Mouse (Mus musculus) urinary bladder, adult 2 months (tissue): ENCODE measurements around the gene Nucb2. TPM values are rescaled to one million over a fixed set of nuclear protein-coding genes. Genes with fewer than 3 reads are reported as not detected.

ENCODE experiments used
- DNase-seq: peaks from one replicate; pipeline ENCODE4 v3.0.0; 2022; ENCODE audit warnings: low spot score
- polyA plus RNA-seq: library from polyadenylated mRNA; depleted of rRNA; stranded (reverse); fragments of >200 nt; gene quantifications from 2 replicates; pipeline ENCODE4 v1.2.3, GENCODE M21; 2012; rRNA removed

Nucb2 gene
- polyA plus RNA-seq = 26.8 and 32.3 TPM in 2 replicates

DNA sequence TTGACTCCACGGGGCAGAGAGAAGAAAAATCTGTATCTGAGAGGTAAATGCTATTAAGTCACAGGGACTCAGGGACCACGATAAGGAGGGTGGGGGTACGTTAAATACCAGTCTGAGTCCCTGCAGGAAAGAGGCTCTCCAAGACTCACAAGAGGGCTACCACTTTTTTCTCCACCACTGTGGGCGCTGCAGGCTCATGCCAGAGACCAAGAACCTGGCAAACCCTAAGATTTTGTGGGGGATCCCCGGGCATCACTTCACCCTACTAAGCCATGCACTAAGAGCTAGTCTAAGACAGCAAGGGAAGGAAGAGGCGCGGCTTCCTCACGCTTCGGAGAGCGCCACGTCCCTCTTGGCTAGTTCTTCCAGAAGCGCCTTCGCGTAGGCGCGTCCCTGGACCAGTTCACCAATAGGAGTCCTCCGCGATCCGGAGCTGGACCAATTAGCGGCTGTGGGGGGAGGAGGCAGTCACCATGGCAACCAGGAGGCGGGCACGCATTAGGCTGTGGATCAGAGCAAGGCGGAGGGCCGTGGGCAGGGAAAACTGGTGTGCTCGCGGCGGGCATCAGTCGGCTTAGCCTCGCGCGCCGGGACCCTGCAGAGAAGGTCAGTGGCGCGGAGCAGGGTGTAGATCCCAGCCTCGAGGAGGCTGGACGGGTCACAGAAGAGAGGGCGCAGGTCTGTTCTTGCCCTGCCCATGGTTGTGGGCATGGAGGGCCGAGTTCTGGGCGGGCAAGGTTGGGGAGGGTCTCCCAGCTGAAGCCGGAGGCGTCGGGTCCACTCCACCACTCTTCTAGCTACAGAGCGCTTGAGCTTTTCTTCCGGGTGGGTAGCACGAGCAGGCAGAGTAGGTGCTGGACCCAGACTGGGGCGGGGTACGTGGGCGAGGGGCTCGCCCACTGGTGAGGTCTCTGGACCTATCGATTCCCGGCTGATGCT lies at the start of gene Nucb2:
Nucb2 (plus strand) TSS at position 491 of the 939 bp plus-strand sequence.
- DNase-seq = peak; percentile 87

DNA sequence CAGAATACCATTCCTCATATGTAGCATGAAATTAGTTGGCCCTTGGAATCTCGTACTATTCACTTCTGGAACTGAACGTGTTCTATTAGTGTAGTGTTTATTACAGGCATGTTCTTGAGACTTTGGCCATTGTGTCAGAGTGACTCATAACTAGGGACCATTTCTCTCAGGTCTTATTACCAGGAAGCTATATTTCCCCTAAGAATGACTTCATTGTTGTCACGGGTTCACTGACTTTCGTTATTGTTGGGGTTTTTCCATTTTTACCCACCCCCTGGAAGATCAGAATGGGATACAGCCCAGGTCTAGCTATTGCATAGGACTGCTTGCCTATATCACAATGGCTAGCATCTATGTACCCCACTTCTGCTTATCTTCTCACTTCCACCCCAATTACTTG lies 47.2 kb upstream of the Nucb2 start:
- DNase-seq = no peak

DNA sequence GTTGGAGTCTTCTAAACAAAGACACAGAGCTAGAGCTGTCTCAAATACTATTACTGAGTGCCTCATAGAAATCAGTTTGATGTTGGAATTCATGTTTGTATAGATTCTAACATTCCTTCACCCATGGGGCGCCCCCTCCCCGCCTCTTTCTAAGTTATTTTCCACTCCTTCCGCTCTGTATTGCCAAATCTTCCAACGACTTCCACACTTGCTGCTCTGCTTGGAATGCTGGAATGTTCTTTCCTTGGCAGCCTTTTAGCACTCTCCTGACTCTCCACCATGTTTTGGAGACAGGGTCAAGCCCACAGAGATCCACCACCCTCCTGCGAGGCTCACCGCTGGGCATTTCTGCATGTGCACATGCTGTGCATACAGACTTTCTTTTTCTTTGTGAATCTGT lies 46.8 kb upstream of the Nucb2 start:
- DNase-seq = no peak

DNA sequence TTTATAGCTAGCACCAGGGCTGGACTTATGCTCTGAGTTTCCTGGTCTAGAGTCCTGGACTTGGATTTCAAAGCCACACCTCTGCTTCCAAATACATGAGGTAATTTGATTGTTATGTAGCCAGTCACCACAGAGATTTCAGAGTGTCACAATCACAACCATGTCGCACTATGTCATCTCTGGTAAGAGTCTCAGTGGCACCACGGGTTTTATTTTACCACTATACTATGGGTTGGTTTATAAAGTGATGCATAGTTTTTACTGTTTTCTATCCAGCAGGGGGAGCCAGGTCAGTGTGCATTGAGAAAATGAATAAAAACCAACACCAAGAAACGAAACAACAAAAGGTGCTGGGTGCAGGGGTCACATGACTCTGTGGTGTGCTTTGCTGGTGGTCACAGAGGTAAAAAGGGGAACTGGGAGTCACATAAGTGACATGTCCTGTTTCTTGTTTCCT lies 45.2 kb upstream of the Nucb2 start:
- DNase-seq = no peak

DNA sequence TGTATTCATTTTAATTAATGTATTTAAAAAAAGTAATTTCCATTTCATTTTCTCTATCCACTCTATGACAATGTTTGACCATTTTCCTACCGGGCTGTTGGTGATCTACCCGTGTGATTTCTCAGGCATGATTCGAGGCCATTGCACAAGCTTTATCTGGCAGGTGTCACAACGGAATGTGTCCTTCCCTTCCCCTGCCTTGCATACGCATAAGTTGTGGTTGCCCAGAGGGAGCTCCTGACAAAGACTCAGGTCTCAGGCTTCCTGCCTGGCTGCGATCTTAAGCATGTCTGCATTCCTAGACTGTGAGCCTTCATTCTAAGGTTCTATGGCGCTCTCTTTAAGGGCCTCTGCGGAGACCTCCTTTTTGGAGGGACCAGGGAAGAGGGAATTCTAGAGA lies 42.1 kb upstream of the Nucb2 start:
- DNase-seq = no peak

DNA sequence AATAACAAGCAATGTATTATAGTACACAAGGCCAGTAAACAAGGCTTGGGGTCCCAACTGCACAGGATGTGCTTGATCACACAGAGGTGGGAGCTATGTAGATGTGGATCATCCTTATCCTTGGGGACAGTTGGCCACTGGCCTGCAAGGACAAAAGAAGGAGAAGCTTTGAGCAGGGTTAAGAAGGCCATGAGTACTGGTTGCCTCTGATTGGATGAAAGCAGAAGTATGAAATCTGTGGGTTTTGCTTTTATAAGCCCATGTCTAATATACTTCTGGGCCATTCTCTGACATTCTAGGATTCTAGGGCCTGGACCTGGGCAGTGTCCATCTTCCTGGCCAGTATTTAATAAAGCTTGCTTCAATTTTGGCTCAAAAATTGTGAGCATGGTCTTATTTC lies 28.3 kb upstream of the Nucb2 start:
- no peak for DNase-seq

DNA sequence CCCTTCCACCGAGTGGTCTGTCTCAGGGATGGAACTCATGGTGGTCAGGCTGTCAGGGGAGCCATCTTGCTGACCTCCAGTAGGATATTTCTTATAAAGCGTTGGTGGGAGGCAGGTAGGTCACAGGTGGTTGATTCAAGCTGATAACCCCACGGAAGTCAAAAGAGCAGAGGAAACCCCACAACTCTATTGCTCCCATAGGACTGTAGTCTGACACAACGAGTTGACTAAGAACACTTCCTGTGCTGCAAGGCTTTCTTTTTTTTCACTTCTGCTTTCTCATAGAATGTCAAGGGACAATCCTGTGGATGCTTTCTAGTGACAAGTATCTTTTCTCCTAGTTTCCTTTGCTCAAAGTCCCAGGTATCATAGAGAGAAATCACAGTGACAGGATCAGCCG lies 27.9 kb upstream of the Nucb2 start:
- no peak for DNase-seq

DNA sequence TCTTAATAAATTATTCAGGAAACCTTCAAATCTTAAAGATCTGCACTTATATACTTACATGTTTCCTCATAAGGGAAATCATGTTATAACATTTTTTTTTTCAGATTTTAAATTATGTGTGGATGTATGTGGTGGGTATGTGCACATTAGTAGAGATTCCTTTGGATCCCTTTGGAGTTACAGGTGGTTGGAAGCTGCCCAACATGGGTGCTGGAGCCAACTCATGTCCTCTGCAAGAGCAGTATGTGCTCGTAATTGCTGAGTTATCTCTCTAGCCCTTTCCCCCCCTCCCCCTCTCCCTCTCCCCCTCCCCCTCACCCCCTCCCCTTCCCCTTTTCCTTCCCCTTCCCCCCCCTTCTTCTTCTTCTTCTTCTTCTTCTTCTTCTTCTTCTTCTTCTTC lies 21.1 kb upstream of the Nucb2 start:
- no peak for DNase-seq

DNA sequence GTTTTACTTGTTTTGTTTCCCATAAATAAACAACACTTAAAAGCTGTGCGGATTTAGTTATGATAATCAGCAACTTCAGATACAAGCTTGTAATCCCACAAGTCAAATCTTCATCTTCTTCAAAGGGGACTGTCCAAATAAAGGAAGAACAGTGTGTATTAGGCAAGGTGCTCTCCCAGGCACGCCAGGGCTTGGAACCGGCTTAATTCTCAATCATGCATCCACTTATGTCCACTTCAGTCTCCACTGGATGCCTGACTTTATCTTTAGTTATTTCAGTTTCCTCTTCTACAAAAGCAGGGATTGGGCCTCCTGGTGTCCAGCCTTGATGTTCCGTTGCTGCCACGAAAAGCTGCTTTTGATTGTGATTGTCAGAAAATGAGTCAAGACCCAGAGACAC lies 20.4 kb upstream of the Nucb2 start:
- DNase-seq = no peak

DNA sequence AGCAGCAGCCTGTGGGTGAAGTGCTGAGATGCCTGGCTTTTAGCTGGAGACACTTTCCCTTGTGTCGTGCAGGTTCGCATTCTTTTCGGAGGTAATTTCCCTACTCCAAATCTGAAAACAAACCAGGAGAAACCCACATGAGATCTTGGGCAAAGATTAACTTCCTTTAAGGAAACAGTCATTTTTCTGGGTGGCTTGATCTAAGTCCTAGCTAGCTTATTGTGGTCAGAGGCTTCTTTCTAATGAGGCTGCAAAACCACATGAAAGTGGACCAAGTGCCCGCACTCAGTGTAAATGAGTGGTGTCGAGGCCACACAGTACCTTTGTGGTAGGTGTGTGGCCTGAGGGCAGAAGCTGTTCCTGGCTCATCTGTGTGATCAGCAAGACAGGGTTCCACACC lies 20.0 kb upstream of the Nucb2 start:
- no peak for DNase-seq

DNA sequence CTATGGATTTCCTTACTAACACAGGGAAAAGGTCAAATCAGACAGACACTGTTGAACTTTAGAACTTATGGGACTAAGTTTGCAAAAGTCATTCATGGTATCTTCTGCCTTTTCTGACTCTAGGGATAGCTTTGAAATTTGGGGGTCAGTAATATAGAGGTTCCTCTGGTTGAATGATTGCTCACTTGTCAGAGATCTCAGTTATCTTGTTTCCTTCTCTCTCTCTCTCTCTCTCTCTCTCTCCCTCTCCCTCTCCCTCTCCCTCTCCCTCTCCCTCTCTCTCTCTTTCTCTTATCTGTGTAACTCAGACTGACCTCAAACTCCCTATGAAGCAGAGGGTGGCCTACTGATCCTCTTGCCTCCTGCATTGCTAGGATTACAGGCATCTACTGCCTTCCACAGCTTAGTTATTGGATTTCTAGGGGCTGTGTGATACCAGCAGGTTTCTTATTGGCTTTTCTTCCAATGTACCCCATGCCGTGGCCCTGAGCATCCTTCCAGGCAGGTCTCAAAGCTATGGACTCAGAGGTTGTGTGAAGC lies 19.0 kb upstream of the Nucb2 start:
- DNase-seq = no peak

DNA sequence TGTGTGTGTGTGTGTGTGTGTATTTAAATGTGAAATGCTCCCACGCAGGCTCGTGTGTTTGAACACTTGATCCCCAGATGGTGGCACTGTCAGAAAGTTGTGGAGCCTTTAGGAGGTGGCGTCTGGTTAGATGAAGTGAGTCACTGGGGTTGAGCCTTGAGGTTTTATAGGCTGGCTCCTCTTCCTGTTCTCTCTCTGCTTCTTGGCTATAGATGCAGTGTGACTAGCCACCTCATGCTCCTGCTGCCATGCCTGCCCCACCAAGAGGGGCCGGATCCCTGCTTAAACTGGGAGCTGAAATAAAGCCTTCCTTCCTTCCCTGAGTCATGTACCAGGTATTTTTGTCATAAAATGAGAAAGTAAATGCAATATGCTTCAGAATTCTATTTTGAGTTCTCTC lies 13.1 kb upstream of the Nucb2 start:
- DNase-seq = no peak

DNA sequence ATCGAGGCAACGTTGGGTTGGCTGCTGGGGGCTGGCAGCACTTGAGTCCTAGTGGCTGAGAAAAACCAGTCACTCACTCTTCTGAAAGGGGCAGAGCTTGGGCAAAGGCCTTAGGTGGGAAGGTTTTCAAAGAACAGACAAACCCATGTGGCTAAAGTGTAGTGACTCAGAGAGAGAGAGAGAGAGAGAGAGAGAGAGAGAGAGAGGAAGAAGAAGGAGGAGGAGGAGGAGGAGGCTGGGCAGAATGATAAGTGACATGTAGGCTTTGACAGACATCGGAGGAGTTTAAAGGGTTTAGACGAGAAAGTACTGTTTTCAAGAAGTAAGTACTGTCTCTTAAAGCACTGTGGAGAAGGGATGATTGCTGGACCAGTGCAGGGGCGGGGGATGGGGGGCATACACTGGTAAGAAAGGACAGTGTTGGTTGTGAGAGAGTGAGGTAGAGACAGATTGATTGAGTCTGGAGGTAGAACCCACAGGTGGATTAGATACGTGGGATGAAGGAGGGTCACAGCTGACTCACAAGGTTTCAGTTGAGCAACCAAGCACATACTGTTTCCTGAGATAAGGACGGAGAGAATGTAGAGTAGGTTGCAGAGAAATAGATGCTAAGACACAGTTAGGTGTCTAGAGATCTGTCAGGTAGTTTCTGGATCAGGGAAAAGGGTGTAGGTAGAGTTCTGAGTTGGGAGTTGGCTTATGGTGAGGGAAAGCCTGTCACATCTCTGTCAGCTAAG lies 10.7 kb upstream of the Nucb2 start:
- DNase-seq = no peak

DNA sequence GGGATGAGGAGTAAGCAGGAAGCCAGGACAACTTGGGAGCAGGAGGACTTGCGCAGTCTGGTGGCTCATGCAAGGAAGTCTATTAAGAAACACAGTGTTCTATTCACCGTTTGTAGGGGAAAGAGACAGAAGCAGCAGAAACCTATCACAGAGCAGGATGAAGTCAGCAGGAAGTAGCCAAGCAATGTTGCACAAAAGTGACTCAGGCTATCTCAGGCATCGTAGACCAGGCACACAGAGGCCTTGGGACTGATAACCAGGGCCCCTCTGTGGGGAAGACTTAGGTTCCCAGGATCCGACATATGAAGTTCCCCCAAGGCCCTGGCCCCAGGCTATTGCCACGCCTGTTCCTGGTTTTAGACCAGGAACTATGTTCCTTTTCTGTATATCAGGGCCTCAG lies 9.6 kb upstream of the Nucb2 start:
- no peak for DNase-seq

DNA sequence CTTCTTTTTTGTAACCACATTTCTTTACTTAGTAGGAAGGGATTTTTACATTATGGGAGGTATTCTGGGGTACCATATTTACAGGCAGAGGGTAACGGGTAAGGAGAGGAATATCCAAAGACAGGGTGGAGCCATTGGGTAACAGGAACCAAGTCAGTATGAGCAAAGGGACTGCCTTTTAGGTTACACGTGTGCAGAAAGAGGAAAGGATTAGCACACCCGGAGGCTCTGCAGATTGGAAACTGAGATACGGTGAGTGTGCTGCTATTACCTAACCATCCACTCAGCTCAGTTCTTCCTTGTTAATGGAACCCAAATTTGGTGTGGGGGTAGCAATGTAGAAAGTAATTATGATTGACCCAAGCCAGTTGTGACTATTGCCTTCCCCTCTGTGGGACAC lies 7.4 kb upstream of the Nucb2 start:
- DNase-seq = no peak

DNA sequence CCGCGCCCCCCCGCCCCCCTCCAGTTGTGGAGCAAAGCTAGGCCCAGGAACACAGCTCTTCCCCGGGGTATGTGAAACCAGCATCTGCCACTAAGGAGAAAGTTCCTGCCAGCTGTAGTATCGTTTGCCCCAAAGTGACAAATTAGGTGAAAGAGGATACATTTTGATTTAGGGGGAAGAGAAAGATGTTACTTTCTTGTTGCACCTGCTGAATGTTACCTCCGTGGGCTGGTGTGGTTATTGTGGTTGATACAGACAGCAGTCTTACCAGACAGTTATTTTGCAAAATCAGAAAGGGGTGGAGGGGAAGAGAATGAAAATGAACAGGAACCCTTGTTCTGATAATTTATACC lies 625 bp downstream of the Nucb2 start:
- no peak for DNase-seq

DNA sequence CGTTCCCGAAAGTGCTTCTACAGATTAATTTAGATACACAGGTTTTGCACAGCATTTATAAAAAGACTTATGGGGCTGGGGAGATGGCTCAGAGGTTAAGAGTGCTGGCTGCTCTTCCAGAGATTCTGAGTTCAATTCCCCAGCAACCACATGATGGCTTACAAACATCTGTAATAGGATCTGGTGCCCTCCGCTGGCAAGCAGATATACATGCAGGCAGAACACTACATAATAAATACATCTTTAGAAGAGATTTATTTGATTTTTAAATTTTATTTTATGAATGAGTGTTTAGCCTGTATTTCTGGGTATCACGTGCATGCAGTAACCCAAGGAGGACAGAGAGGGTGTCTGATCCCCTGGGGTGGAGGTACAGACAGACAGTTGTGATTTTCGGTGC lies 9.9 kb downstream of the Nucb2 start:
- no peak for DNase-seq

DNA sequence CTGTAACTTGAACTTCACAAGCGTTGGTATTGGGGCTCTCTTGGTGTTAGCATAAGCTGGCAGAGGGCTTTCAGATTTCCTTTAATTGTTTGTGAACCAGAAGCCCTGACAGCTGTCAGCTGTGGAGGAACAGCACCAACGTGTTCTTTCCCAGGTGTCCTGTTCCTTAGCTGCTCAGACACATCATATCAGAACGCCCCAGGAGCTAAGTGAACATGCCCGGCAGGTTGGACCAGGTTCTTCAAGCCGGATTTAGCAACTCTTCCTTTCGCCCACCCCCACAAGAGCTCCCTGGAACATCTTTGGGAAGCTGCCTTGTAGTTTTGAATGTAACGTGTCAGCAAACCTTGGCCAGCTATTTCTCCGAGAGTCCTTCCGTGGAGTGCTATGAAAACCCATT lies 10.4 kb downstream of the Nucb2 start:
- DNase-seq = no peak

DNA sequence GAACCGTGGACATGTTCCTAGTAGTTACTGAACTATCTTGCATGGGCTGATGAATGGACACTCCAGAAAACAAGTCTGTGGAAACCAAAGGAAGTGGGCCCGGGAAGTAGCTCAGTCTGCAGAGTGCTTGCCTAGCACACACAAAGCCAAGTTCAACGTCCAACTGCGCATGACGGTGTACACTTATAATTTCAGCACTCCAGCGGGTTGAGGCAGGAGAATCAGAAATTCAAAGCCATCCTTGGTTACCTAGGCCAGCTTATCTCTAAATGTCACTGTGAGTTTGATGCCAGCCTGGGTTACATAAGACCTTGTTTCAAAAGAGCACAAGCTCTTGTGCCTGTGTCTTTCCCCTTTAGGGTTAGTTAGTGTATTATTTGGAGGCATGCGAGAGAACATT lies 10.9 kb downstream of the Nucb2 start:
- DNase-seq = no peak

DNA sequence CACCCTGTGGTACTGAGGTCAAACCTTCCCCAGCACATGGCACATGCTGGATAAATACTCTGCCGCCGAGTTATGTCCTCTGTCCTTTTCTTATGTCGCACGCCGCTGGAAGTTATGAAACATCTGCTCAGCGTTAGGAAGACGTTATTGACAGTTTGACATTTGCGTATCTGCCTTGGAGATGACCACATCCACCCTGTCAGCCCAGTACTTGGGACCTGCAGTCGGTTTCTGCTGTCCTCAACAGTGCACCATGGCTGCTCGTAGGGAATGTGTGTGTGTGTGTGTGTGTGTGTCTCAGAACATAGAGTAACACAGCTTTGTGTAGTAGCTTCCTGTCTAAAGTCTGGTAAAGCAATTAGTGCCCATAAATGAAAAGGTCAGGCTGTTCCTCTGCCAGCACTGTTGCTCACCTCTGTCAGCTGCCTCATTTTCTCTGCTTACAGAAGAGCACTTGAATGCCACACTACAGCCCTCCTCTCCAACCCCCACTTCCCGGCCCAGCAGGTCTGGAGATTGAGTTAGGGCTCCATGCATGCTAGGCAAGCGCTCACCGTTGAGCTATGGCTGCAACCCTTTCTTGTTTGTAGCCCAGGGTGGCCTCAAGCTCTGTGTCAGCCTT lies 11.5 kb downstream of the Nucb2 start:
- no peak for DNase-seq

DNA sequence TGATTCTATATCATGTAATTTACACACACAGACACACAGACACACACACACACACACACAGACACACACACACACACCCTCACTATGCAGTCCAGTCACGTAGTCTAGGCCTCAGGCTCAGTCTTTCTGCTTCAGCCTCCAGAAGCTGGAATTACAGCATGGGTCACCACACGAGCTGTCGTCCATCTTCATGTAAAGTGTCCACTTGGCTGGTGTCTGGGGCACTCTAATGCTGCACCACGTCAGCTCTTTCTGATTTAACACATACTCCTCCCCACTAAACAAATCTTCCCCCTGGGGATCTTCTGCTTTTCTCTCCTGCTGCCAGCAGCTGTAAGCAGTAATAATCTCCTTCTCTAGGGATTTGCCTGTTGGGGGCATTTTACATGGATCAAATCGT lies 13.1 kb downstream of the Nucb2 start:
- DNase-seq = no peak

DNA sequence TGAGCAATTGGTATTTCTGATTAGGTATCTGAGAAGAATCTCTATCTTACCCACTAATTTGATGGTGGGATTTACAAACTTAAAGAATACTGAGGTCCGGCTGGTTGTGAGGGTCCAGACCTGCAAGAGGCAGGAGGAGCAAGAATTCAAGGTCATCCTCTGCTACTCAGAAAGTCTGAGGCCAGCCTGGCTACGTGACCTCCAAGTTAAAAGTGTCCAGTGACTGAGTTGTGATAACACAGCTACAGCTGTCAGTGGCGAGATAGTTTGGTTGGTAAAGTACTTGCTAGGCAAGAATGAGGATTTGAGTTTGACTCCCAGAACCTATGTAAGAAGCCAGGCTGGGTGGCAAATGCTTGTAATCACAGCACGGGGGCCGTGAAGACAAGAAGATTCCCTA lies 14.0 kb downstream of the Nucb2 start:
- no peak for DNase-seq

DNA sequence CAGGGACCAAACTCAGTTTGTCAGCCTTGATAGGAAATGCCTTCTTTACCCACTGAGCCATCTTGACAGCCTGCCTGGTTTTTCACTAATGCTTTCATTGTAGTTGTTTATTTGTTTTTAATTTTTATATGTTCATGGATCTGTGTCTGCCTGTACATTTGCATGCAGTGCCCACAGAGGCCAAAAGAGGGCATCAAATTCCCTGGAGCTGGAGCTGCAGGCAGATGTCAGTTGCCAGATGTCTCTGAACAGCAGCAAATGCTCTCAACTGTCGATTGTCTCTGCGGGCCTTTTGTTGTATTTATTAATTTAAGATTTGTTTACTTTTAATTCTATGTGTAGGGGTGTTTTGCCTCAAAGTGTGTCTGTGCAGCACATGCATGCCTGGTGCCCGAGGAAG lies 15.6 kb downstream of the Nucb2 start:
- no peak for DNase-seq
